Mouse (Mus musculus) kidney, embryonic 16.5 days (tissue): ENCODE data around the gene Fancd2os. TPM values are rescaled to one million over a fixed set of nuclear protein-coding genes. Genes with fewer than 3 reads are reported as not detected.
A peak's percentile ranks its signal among the peaks of the same experiment; 100 is the strongest.

Experiments
- ATAC-seq: fragments of 200-750 bp; cut with Nextera tagmentation; 2 replicates; pipeline ENCODE4 v1.8.0; 2017; ENCODE audit warnings: moderate TSS enrichment; ENCODE audit not compliant: low FRiP score, low TSS enrichment
- H3K27ac ChIP-seq: fragments of 300-500 bp; sonication (generic); 2 replicates; pipeline ENCODE4 v1.5.1; 2014; ENCODE audit warnings: low read length
- H3K27me3 ChIP-seq: fragments of 300-500 bp; sonication (generic); 2 replicates; pipeline ENCODE4 v1.6.1; 2014; ENCODE audit warnings: low read length, control low read depth, mixed read lengths; ENCODE audit not compliant: insufficient read depth
- H3K36me3 ChIP-seq: fragments of 300-500 bp; sonication (generic); 2 replicates; pipeline ENCODE4 v1.6.1; 2014; ENCODE audit warnings: low read length, control low read depth, mixed read lengths; ENCODE audit not compliant: insufficient read depth
- H3K4me1 ChIP-seq: fragments of 300-500 bp; sonication (generic); 2 replicates; pipeline ENCODE4 v1.6.1; 2014; ENCODE audit warnings: low read length, control low read depth, mixed read lengths; ENCODE audit not compliant: insufficient read depth
- H3K4me2 ChIP-seq: fragments of 300-500 bp; sonication (generic); replicated peaks from 2 replicates; pipeline ENCODE4 v1.6.1; 2014; ENCODE audit warnings: low read depth, low read length
- H3K4me3 ChIP-seq: fragments of 300-500 bp; sonication (generic); 2 replicates; pipeline ENCODE4 v1.5.1; 2014; ENCODE audit warnings: mild to moderate bottlenecking, low read length
- H3K9ac ChIP-seq: fragments of 300-500 bp; sonication (generic); replicated peaks from 2 replicates; pipeline ENCODE4 v1.6.1; 2014; ENCODE audit warnings: low read length
- H3K9me3 ChIP-seq: fragments of 300-500 bp; sonication (generic); 2 replicates; pipeline ENCODE4 v1.6.1; 2016; ENCODE audit warnings: low read length, control low read depth
- WGBS: fragments of 180-500 bp; shearing (Covaris S2); extraction: QIAGEN DNeasy Blood & Tissue Kit; methylation state at CpG from one replicate; pipeline ENCODE4 v1.1.7; 2014; 5-methylcytosine and 5-hydroxymethylcytosine counted together
- polyA plus RNA-seq: library from polyadenylated mRNA; unstranded; fragments of >200 nt; fragmentation: Nextera tagmentation; extraction: Ambion mirVana; gene quantifications from 2 replicates; pipeline ENCODE4 v1.2.1, GENCODE M21; 2015

The Fancd2os gene
- polyA plus RNA-seq, 1 experiment from 2014 or later, result 1.1 TPM

DNA sequence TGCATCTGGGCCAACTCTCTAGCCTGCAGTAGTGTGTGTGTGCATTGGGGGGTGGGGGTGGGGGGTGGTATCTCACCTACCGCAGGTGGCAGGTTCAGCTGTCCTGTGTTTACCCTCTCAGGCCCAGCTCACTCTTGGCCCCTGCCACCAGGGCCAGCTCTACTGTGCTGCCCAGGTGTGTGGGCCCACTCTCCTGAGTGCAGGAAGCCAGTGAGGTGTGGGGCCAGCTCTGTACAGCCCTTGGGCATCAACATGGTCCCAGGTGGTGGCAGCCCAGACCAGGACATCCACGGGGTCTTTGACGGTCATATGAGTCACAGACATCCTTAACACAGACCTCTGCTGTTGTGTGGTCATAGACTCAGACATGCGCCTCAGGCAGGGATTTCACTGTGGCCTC is 32.3 kb upstream of the Fancd2os start:
- Histone ChIP-seq H3K4me1 (no peaks in the 10 kb centered on the region), H3K27me3 (no peaks in the 10 kb centered on the region), H3K4me2 (no peak overlapping the region), H3K9ac (no peak overlapping the region), H3K9me3 (no peaks in the 10 kb centered on the region), H3K36me3 (peaks cover 19% of the 10 kb centered on the region), H3K27ac (no peak overlapping the region), H3K4me3 (no peak overlapping the region)
- 88% methylated on average over 4 of the region's 4 CpGs for WGBS
- ATAC-seq, result 0 out of 2 replicates have a peak, but pooled peaks have one; percentile 32

DNA sequence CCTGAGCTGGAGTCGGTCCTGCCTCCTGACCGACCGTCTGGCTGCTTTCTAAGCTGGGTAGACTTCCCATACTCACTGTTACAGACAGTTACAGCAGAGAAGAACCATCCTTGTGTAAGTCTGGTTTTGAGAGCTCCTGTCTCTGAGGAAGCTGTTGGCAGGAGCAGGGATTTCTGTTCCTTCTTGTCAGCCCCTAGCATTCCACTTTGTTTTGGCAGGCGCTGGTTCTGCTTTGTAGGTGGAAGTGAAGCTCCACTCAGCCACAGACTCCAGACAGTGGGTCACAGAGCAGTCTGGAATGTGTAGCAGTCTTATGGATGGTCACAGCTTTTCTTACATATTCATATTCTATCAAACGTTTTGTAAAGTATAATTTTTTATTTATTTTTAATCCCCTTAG is 29.8 kb upstream of the Fancd2os start:
- H3K4me2 ChIP-seq, result no peak overlapping the region
- no peak overlapping the region for H3K9ac ChIP-seq
- 88% methylated on average over 5 of the region's 5 CpGs for WGBS
- H3K27ac ChIP-seq, result no peak overlapping the region
- no peak overlapping the region for H3K4me3 ChIP-seq
- H3K9me3 ChIP-seq, result no peaks in the 10 kb centered on the region
- H3K27me3 ChIP-seq, result no peaks in the 10 kb centered on the region
- H3K36me3 ChIP-seq, result peaks cover 25% of the 10 kb centered on the region
- peaks cover 2% of the 10 kb centered on the region for H3K4me1 ChIP-seq
- no peak for ATAC-seq

DNA sequence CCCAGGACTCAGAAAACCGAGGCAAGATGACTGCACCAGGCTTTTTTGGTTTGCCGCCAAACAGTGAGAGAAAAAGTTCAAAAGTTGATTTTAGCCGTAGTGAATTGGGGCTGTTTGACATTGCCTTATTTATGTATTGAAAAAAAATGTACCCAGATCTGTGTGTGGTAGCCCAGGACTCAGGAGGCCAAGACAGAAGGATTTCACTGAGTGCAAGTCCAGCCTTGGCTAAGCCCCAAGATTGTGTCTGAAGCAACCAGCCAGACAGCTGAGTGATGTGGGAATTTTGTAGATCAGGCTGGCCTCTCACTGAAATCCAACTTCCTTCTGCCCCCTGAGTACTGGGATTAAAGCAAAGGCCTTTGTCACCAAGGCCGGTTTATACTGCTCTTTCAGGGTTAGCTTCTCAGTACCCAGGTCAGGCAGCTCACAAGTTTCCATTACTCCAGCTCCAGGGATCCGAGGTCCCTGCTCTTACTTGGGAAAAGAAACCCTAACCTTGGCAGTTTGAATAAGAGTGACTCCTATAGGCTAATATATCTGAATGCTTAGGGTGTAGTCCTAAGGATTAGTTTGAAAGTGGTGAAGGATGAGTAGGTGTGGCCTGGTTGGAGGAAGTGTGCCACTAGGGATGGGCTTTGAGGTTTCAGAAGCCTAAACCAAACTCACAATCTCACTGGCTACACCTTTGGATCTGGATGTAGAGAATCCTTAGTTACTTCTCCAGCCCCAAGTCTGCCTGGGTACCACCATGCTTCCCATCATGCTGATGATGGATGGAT is 24.7 kb upstream of the Fancd2os start:
- Histone ChIP-seq H3K36me3 (peaks cover 18% of the 10 kb centered on the region), H3K27me3 (no peaks in the 10 kb centered on the region), H3K27ac (no peak overlapping the region), H3K4me3 (peak overlapping the region; percentile 85), H3K4me1 (peaks cover 12% of the 10 kb centered on the region), H3K4me2 (peak overlapping the region; percentile 82), H3K9ac (peak overlapping the region; percentile 89), H3K9me3 (no peaks in the 10 kb centered on the region)
- WGBS, result 32% methylated on average over 5 of the region's 5 CpGs
- no peak for ATAC-seq

DNA sequence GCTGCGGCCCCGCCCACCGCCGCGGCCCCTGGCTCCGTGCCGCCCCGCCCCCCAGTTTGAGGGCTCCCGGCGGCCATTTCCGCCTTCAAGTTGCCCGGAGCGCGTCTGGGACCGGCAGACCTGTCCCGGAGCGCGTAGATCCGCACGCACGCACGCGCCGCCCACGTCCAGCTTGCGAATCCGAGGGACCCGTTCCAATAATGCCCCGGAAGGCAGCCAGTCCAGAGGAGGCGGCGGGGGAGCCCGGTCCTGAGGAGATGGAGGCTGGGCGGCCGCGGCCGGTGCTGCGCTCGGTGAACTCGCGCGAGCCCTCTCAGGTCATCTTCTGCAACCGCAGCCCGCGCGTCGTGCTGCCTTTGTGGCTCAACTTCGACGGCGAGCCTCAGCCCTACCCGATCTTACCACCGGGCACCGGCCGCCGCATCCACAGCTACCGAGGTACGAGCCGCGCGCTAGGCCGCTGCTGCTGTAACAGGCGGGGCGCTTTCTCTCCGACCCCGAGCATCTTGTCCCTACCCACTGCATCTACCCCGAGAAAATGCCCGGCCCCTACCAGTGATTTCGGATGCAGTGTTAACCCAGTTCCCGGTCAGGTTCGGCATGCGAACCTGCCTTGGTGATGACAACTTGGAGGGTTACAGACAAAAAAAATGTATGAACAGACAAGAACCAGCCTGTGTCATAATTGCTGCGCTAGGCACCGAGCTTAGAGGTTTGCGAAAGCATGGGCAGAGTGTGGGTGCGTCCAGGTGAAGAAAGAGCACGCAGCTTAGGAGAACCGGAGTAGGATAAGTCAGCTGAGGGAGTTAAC is 23.6 kb upstream of the Fancd2os start, which contains the start of gene Vhl:
Gene Vhl (plus strand): TSS at position 19 of the 811 bp plus-strand sequence.
- no peaks in the 10 kb centered on the region for H3K27me3 ChIP-seq
- WGBS, result under 1% methylated on average over 66 of the region's 76 CpGs
- H3K4me2 ChIP-seq, result peak within 1 kb of the TSS; percentile 82
- ATAC-seq, result peak; percentile 85
- no peaks in the 10 kb centered on the region for H3K9me3 ChIP-seq
- H3K9ac ChIP-seq, result peak within 1 kb of the TSS; percentile 89
- peaks cover 12% of the 10 kb centered on the region for H3K36me3 ChIP-seq
- H3K4me3 ChIP-seq, result peak within 1 kb of the TSS; percentile 85
- peaks cover 12% of the 10 kb centered on the region for H3K4me1 ChIP-seq
- peak within 1 kb of the TSS; percentile 92 for H3K27ac ChIP-seq

DNA sequence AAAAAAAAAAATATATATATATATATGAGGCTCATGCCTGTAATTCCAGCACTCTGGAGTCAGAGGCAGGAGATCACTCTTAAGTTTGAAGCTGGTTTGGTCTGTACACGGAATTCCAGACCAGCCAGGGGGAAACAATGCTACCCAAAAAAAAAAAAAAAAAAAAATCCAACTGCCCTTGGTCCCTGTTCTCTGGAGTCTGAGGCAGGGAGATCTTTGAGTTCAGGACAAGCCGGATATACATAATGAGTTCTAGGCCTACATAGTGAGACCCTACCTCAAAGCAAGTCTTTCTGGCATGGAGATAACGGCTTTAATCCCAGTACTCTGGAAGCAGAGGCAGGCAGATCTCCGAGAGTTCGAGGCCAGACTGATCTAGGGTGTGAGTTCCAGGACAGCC is 22.9 kb upstream of the Fancd2os start:
- H3K9ac ChIP-seq, result peak overlapping the region; percentile 89
- H3K36me3 ChIP-seq, result peaks cover 12% of the 10 kb centered on the region
- no peaks in the 10 kb centered on the region for H3K9me3 ChIP-seq
- H3K27me3 ChIP-seq, result no peaks in the 10 kb centered on the region
- H3K4me1 ChIP-seq, result peaks cover 12% of the 10 kb centered on the region
- WGBS, result 68% methylated on average over 5 of the region's 5 CpGs
- peak overlapping the region; percentile 85 for H3K4me3 ChIP-seq
- ATAC-seq, result peak; percentile 10; the same call in 1 of the 2 replicates
- peak overlapping the region; percentile 59; the same call in 1 of the 2 replicates for H3K27ac ChIP-seq
- peak overlapping the region; percentile 82 for H3K4me2 ChIP-seq

DNA sequence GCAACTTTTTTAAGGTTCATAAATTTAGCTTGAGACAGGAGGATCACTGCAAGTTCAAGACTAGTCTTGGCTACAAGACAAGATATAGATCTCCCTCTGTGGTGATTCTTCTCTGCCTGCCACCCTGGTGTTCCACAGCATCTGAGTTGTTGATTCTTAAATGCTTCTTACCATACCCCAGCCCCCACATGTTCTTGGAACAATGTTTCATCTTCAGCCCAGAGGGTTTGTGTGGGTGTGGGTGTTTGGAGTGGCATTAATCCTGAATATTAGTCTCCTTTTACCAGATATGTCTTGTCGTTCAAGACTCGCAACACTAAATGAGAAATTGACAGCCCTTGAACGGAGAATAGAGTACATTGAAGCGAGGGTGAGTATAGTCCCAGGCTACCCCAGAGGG is 15.0 kb upstream of the Fancd2os start:
- Histone ChIP-seq H3K9ac (no peak overlapping the region), H3K4me1 (no peaks in the 10 kb centered on the region), H3K27me3 (no peaks in the 10 kb centered on the region), H3K36me3 (peaks cover 55% of the 10 kb centered on the region), H3K27ac (no peak overlapping the region), H3K4me2 (no peak overlapping the region), H3K4me3 (no peak overlapping the region), H3K9me3 (no peaks in the 10 kb centered on the region)
- WGBS, result 91% methylated on average over 4 of the region's 4 CpGs
- ATAC-seq, result no peak

DNA sequence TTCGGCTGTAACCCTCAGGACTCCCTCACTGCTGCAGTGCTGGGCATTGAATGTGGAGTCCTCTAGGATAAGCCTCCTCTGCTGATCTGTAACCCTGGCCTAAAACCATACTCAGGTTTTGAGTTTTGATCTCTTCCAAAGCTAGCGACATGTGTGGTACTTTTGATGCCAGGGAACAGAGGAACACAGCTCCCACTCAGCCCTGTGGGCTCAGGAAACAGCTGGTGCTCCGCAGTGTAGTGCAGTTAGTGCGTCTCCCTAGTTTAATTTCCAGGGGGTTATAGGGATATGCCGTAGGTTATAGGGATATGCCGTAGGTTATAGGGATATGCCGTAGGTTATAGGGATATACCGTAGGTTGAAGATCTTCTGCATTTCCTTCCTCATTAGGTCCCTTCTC is 14.5 kb upstream of the Fancd2os start:
- no peak overlapping the region for H3K27ac ChIP-seq
- no peaks in the 10 kb centered on the region for H3K9me3 ChIP-seq
- H3K36me3 ChIP-seq, result peaks cover 58% of the 10 kb centered on the region
- no peak for ATAC-seq
- no peak overlapping the region for H3K9ac ChIP-seq
- 97% methylated on average over 8 of the region's 8 CpGs for WGBS
- H3K4me2 ChIP-seq, result no peak overlapping the region
- no peak overlapping the region for H3K4me3 ChIP-seq
- H3K27me3 ChIP-seq, result no peaks in the 10 kb centered on the region
- no peaks in the 10 kb centered on the region for H3K4me1 ChIP-seq

DNA sequence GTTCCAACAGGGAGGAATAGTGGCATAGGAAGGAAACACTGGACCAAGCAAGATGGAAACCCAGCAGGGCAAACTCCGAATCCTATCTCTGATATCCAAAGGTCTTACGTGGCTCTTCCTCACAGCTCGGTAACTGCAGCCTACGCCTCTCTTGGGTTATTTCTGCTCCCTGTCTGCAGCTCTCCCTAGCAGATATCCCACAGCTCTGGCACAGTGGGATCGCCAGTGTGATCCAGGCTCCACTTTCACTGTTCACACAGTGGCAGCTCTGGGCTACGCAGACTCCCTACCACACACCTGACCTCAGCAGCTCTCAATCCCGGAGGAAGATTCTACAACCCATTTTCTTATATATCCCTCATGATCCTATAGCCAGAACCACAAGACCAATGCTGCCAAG is 13.6 kb upstream of the Fancd2os start:
- H3K27me3 ChIP-seq, result no peaks in the 10 kb centered on the region
- WGBS, result 97% methylated on average over 7 of the region's 7 CpGs
- H3K27ac ChIP-seq, result no peak overlapping the region
- H3K9me3 ChIP-seq, result no peaks in the 10 kb centered on the region
- H3K4me1 ChIP-seq, result no peaks in the 10 kb centered on the region
- H3K4me2 ChIP-seq, result no peak overlapping the region
- H3K36me3 ChIP-seq, result peaks cover 58% of the 10 kb centered on the region
- no peak for ATAC-seq
- H3K9ac ChIP-seq, result no peak overlapping the region
- H3K4me3 ChIP-seq, result no peak overlapping the region

DNA sequence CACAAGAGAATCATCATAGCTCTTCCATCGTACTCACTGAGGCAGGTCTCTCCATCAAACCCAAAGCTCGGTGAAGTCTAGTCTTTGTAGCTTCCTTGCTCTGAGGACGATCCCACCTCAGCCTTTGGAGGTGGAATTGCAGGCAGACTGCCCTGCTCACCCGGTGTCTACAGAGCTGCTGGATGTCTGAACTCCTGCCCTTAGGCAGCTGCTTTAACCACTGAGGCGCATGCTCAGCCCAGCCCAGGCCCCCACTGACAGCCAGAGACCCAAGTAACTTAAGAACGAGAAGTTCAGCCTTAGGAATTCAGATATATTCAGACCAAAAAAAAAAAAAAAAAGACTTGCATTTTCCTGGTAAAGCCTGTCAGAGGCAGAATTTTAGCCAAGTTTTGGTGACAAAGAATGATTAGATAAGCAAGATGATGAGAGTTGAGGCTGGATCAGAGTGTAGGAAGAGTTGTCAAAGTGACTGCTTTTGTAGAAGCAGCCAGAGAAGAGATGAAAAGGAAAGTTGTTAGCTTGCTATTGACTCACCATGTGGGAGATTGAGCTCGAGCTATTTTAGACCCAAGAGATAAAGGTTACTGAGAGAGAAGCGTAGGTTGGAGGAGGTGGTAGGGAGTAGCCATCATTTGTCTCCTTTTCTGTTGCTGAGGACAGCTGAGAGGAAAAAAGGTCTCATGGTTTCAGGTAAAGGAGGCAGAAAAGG is 11.9 kb upstream of the Fancd2os start:
- no peaks in the 10 kb centered on the region for H3K4me1 ChIP-seq
- WGBS, result 80% methylated on average over 8 of the region's 8 CpGs
- no peak for ATAC-seq
- H3K4me2 ChIP-seq, result no peak overlapping the region
- H3K4me3 ChIP-seq, result no peak overlapping the region
- H3K27ac ChIP-seq, result no peak overlapping the region
- peaks cover 47% of the 10 kb centered on the region for H3K36me3 ChIP-seq
- no peaks in the 10 kb centered on the region for H3K27me3 ChIP-seq
- no peak overlapping the region for H3K9ac ChIP-seq
- H3K9me3 ChIP-seq, result no peaks in the 10 kb centered on the region
